Mouse (Mus musculus) hindbrain, embryonic 13.5 days (tissue): ENCODE results near the gene Ralgds. TPM values are rescaled to one million over a fixed set of nuclear protein-coding genes. Genes with fewer than 3 reads are reported as not detected.

Experiments used
- ATAC-seq: fragments of 200-750 bp; cut with Nextera tagmentation; 2 replicates; pipeline ENCODE4 v1.8.0; 2017; ENCODE audit warnings: moderate TSS enrichment; ENCODE audit not compliant: low FRiP score
- H3K27ac ChIP-seq: fragments of 300-500 bp; sonication (generic); 2 replicates; pipeline ENCODE4 v1.5.1; 2015; ENCODE audit warnings: inconsistent platforms, mild to moderate bottlenecking, moderate library complexity
- H3K27me3 ChIP-seq: fragments of 300-500 bp; sonication (generic); 2 replicates; pipeline ENCODE4 v1.6.1; 2015; ENCODE audit warnings: mild to moderate bottlenecking, inconsistent platforms
- H3K36me3 ChIP-seq: fragments of 300-500 bp; sonication (generic); 2 replicates; pipeline ENCODE4 v1.6.1; 2015; ENCODE audit warnings: mild to moderate bottlenecking, inconsistent platforms
- H3K4me1 ChIP-seq: fragments of 300-500 bp; sonication (generic); replicated peaks from 2 replicates; pipeline ENCODE4 v1.6.1; 2015; ENCODE audit warnings: inconsistent platforms
- H3K4me2 ChIP-seq: fragments of 300-500 bp; sonication (generic); 2 replicates; pipeline ENCODE4 v1.6.1; 2015; ENCODE audit warnings: inconsistent platforms, mild to moderate bottlenecking, moderate library complexity
- H3K4me3 ChIP-seq: fragments of 300-500 bp; sonication (generic); 2 replicates; pipeline ENCODE4 v1.5.1; 2015; ENCODE audit warnings: mild to moderate bottlenecking, inconsistent platforms
- H3K9ac ChIP-seq: fragments of 300-500 bp; sonication (generic); 2 replicates; pipeline ENCODE4 v1.6.1; 2015; ENCODE audit warnings: mild to moderate bottlenecking, inconsistent platforms
- H3K9me3 ChIP-seq: fragments of 300-500 bp; sonication (generic); 2 replicates; pipeline ENCODE4 v1.6.1; 2016; ENCODE audit warnings: inconsistent platforms
- WGBS: fragments of 180-500 bp; shearing (Covaris S2); methylation state at CpG from one replicate; pipeline ENCODE4 v1.1.7; 2015; 5-methylcytosine and 5-hydroxymethylcytosine counted together
- polyA plus RNA-seq: library from polyadenylated mRNA; unstranded; fragments of >200 nt; fragmentation: Nextera tagmentation; extraction: Ambion mirVana; gene quantifications from 2 replicates; pipeline ENCODE4 v1.2.1, GENCODE M21; 2015

Ralgds gene
- polyA plus RNA-seq, 1 experiment from 2014 or later: 78.9 TPM

- Histone ChIP-seq H3K27me3 (peaks cover 4% of the 10 kb centered on the region; the same call in 1 of the 2 replicates), H3K4me2 (no peak overlapping the region), H3K27ac (no peak overlapping the region), H3K9ac (no peak overlapping the region), H3K9me3 (no peaks in the 10 kb centered on the region), H3K36me3 (no peaks in the 10 kb centered on the region), H3K4me1 (peaks cover 11% of the 10 kb centered on the region), H3K4me3 (no peak overlapping the region)
- no peak for ATAC-seq
- 78% methylated on average over 6 of the region's 6 CpGs for WGBS
Observed at GRCm38 (mm10) chr2:28599569-28599900, 86.6 kb downstream of the Ralgds start.

- Histone ChIP-seq H3K27ac (no peak overlapping the region), H3K36me3 (no peaks in the 10 kb centered on the region), H3K27me3 (no peaks in the 10 kb centered on the region), H3K9me3 (no peaks in the 10 kb centered on the region), H3K4me3 (no peak overlapping the region), H3K4me1 (peaks cover 15% of the 10 kb centered on the region), H3K9ac (no peak overlapping the region), H3K4me2 (no peak overlapping the region)
- 65% methylated on average over 12 of the region's 12 CpGs for WGBS
- no peak for ATAC-seq
Observed at GRCm38 (mm10) chr2:28601720-28602590, 89.0 kb downstream of the Ralgds start.

Other genes with a start within 250 kb of the Ralgds start
- 11.3 and 14.0 TPM in 2 replicates for gene Ppp1r26, start 66.3 kb upstream of the Ralgds start, polyA plus RNA-seq
- gene 1700007K13Rik, start 46.8 kb upstream of the Ralgds start, polyA plus RNA-seq: 2.4 and 3.1 TPM in 2 replicates
- 51.9 and 52.6 TPM in 2 replicates for gene Mrps2, start 45.1 kb upstream of the Ralgds start, polyA plus RNA-seq
- 0.52 and 1.0 TPM in 2 replicates for gene Gbgt1, start 16.2 kb upstream of the Ralgds start, polyA plus RNA-seq
- gene Gm10134, start 7.0 kb upstream of the Ralgds start, polyA plus RNA-seq: 2.1 and 3.6 TPM in 2 replicates
- 0.08 and 0.13 TPM in 2 replicates for gene Cel, start 50.3 kb downstream of the Ralgds start, polyA plus RNA-seq
- gene Gtf3c5, start 70.6 kb downstream of the Ralgds start, polyA plus RNA-seq: 40.8 and 46.8 TPM in 2 replicates
- gene Gfi1b, start 108.9 kb downstream of the Ralgds start, polyA plus RNA-seq: 0.19 and 0.23 TPM in 2 replicates
- gene Tsc1, start 128.1 kb downstream of the Ralgds start, polyA plus RNA-seq: 33.7 and 33.9 TPM in 2 replicates
- gene Spaca9, start 186.6 kb downstream of the Ralgds start, polyA plus RNA-seq: 3.8 and 4.0 TPM in 2 replicates
- gene Ak8, start 187.0 kb downstream of the Ralgds start, polyA plus RNA-seq: 1.9 and 2.3 TPM in 2 replicates